Mouse (Mus musculus): ENCODE measurements around the gene Pkhd1. TPM values are rescaled to one million over a fixed set of nuclear protein-coding genes. Genes with fewer than 3 reads are reported as not detected.

Pkhd1 gene
- polyA plus RNA-seq, 1 experiment: not detected

DNA sequence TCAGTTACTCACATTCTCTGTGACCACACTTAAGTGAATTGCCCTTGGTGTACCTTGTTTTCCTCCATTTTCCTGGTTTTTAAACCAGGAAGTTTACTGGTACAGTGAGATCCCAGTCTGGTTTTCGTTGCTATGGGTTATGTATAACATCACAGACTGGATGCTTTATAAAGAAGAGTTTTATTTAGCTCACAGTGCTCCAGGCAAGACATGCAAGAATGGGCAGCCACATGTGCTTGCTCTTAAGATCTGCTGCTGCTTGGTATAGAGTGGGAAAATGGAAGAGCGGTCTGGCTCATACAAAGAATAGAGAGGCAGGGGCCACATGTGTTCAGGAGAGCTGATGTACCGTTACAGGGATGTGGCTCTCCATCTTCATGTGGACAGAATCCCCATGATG lies 481.7 kb downstream of the Pkhd1 start:
- Histone ChIP-seq H3K9ac (ENCODE audit: low read depth, poor library complexity, severe bottlenecking) (no peak overlapping the region), H3K4me3 (ENCODE audit: low read depth, low read length) (no peak overlapping the region), H3K27me3 (ENCODE audit: control insufficient read depth, insufficient read depth, low read length, poor library complexity, severe bottlenecking) (no peaks in the 10 kb centered on the region; the same call in 1 of the 2 replicates), H3K27ac (ENCODE audit: insufficient read depth, low read length) (no peak overlapping the region), H3K36me3 (ENCODE audit: control insufficient read depth, insufficient read depth, low read length, poor library complexity, severe bottlenecking) (no peaks in the 10 kb centered on the region), H3K4me1 (ENCODE audit: control insufficient read depth, insufficient read depth, low read length) (no peaks in the 10 kb centered on the region), H3K9me3 (replicated peaks; ENCODE audit: control insufficient read depth, insufficient read depth, low read length, poor library complexity, severe bottlenecking) (no peaks in the 10 kb centered on the region)
- TF ChIP-seq CTCF (IDR thresholded peaks at IDR 0.05; ENCODE audit: low read depth, low read length): no peak
- TF ChIP-seq EP300 (IDR thresholded peaks at IDR 0.05; ENCODE audit: insufficient read depth, low read depth, low read length): no peak
- TF ChIP-seq POLR2A (IDR thresholded peaks at IDR 0.05; ENCODE audit: insufficient read depth, low read length): no peak

DNA sequence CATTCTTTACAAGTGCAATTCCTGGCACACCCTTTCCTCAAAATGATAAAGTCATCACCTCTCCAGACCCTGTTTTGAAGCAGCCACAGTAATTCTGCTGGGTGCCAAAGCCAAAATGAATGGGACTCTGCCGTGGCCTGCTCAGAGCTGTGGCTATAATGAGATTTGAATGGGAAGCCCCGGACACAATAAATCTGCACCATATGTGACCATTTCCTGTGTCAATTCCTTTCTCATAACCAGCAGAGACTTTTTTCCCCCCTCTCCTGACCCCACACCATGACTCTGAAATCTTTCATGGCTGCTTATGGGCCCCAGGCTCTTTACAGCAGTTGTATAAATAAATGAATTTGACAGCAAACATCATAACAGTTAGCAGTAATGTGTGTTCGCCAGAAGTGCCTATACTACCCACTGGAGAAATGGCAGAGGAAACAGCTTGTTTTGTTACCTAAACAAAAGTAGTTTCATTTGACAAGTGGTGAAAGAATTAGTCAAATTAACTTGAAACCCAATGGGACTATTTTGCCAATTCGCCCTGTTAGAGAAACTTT lies 482.7 kb downstream of the Pkhd1 start:
- Histone ChIP-seq H3K4me1 (ENCODE audit: control insufficient read depth, insufficient read depth, low read length) (no peaks in the 10 kb centered on the region), H3K9ac (ENCODE audit: low read depth, poor library complexity, severe bottlenecking) (no peak overlapping the region), H3K36me3 (ENCODE audit: control insufficient read depth, insufficient read depth, low read length, poor library complexity, severe bottlenecking) (no peaks in the 10 kb centered on the region), H3K27me3 (ENCODE audit: control insufficient read depth, insufficient read depth, low read length, poor library complexity, severe bottlenecking) (no peaks in the 10 kb centered on the region; the same call in 1 of the 2 replicates), H3K4me3 (ENCODE audit: low read depth, low read length) (no peak overlapping the region), H3K9me3 (replicated peaks; ENCODE audit: control insufficient read depth, insufficient read depth, low read length, poor library complexity, severe bottlenecking) (no peaks in the 10 kb centered on the region), H3K27ac (ENCODE audit: insufficient read depth, low read length) (no peak overlapping the region)
- TF ChIP-seq POLR2A (IDR thresholded peaks at IDR 0.05; ENCODE audit: insufficient read depth, low read length) (no peak), CTCF (IDR thresholded peaks at IDR 0.05; ENCODE audit: low read depth, low read length) (no peak), EP300 (IDR thresholded peaks at IDR 0.05; ENCODE audit: insufficient read depth, low read depth, low read length) (no peak)

DNA sequence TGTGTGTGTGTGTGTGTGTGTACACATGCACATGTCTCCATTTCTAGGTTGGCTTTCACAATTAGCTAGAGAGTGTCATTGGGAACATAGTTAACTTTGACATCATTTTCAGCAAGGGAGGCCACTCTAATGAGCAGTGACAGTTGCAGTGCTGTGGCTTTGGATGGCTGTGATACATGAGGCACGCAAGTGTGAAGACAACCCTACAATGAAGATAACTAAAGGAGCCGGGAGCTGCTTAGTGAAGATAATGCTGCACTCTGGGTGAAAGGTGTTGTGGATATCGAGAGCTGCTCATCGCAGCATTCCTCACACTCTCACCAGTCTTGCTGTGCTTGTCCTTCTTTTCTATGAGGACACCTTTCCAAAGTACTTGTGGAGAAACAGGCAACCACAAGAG lies 484.2 kb downstream of the Pkhd1 start:
- TF ChIP-seq POLR2A (IDR thresholded peaks at IDR 0.05; ENCODE audit: insufficient read depth, low read length) (no peak), CTCF (IDR thresholded peaks at IDR 0.05; ENCODE audit: low read depth, low read length) (no peak)
- no peaks in the 10 kb centered on the region for H3K4me1 ChIP-seq (ENCODE audit: control insufficient read depth, insufficient read depth, low read length)
- H3K4me3 ChIP-seq (ENCODE audit: low read depth, low read length): no peak overlapping the region
- H3K27me3 ChIP-seq (ENCODE audit: control insufficient read depth, insufficient read depth, low read length, poor library complexity, severe bottlenecking): no peaks in the 10 kb centered on the region
- H3K27ac ChIP-seq (ENCODE audit: insufficient read depth, low read length): no peak overlapping the region
- H3K9me3 ChIP-seq (replicated peaks; ENCODE audit: control insufficient read depth, insufficient read depth, low read length, poor library complexity, severe bottlenecking): no peaks in the 10 kb centered on the region
- H3K9ac ChIP-seq (ENCODE audit: low read depth, poor library complexity, severe bottlenecking): no peak overlapping the region
- H3K36me3 ChIP-seq (ENCODE audit: control insufficient read depth, insufficient read depth, low read length, poor library complexity, severe bottlenecking): no peaks in the 10 kb centered on the region

GRCm38 (mm10) chr1:20131786-20132596 lies 485.9 kb downstream of the Pkhd1 start:
- Histone ChIP-seq H3K9me3 (replicated peaks; ENCODE audit: control insufficient read depth, insufficient read depth, low read length, poor library complexity, severe bottlenecking) (no peaks in the 10 kb centered on the region), H3K9ac (ENCODE audit: low read depth, poor library complexity, severe bottlenecking) (no peak overlapping the region), H3K4me1 (ENCODE audit: control insufficient read depth, insufficient read depth, low read length) (no peaks in the 10 kb centered on the region), H3K36me3 (ENCODE audit: control insufficient read depth, insufficient read depth, low read length, poor library complexity, severe bottlenecking) (no peaks in the 10 kb centered on the region), H3K27ac (ENCODE audit: insufficient read depth, low read length) (no peak overlapping the region), H3K4me3 (ENCODE audit: low read depth, low read length) (no peak overlapping the region), H3K27me3 (ENCODE audit: control insufficient read depth, insufficient read depth, low read length, poor library complexity, severe bottlenecking) (no peaks in the 10 kb centered on the region)
- TF ChIP-seq CTCF (IDR thresholded peaks at IDR 0.05; ENCODE audit: low read depth, low read length) (no peak), POLR2A (IDR thresholded peaks at IDR 0.05; ENCODE audit: insufficient read depth, low read length) (no peak), EP300 (IDR thresholded peaks at IDR 0.05; ENCODE audit: insufficient read depth, low read depth, low read length) (no peak)

- no peak for TF ChIP-seq POLR2A (IDR thresholded peaks at IDR 0.05; ENCODE audit: insufficient read depth, low read length)
- TF ChIP-seq EP300 (IDR thresholded peaks at IDR 0.05; ENCODE audit: insufficient read depth, low read depth, low read length): no peak
- no peak for TF ChIP-seq CTCF (IDR thresholded peaks at IDR 0.05; ENCODE audit: low read depth, low read length)
Measured at GRCm38 (mm10) chr1:20117331-20117730, 500.5 kb downstream of the Pkhd1 start.

GRCm38 (mm10) chr1:20069733-20070132 lies 548.1 kb downstream of the Pkhd1 start:
- Histone ChIP-seq H3K4me1 (ENCODE audit: control insufficient read depth, insufficient read depth, low read length) (no peaks in the 10 kb centered on the region), H3K27ac (ENCODE audit: insufficient read depth, low read length) (no peak overlapping the region), H3K36me3 (ENCODE audit: control insufficient read depth, insufficient read depth, low read length, poor library complexity, severe bottlenecking) (no peaks in the 10 kb centered on the region), H3K27me3 (ENCODE audit: control insufficient read depth, insufficient read depth, low read length, poor library complexity, severe bottlenecking) (no peaks in the 10 kb centered on the region), H3K4me3 (ENCODE audit: low read depth, low read length) (no peak overlapping the region), H3K9me3 (replicated peaks; ENCODE audit: control insufficient read depth, insufficient read depth, low read length, poor library complexity, severe bottlenecking) (no peaks in the 10 kb centered on the region), H3K9ac (ENCODE audit: low read depth, poor library complexity, severe bottlenecking) (no peak overlapping the region)
- TF ChIP-seq CTCF (IDR thresholded peaks at IDR 0.05; ENCODE audit: low read depth, low read length): no peak
- TF ChIP-seq EP300 (IDR thresholded peaks at IDR 0.05; ENCODE audit: insufficient read depth, low read depth, low read length): no peak
- no peak for TF ChIP-seq POLR2A (IDR thresholded peaks at IDR 0.05; ENCODE audit: insufficient read depth, low read length)

More at GRCm38 (mm10) chr1:20117331-20117730, 500.5 kb downstream of the Pkhd1 start:
- Histone ChIP-seq H3K27ac (ENCODE audit: insufficient read depth, low read length) (no peak overlapping the region), H3K9me3 (replicated peaks; ENCODE audit: control insufficient read depth, insufficient read depth, low read length, poor library complexity, severe bottlenecking) (no peaks in the 10 kb centered on the region), H3K4me3 (ENCODE audit: low read depth, low read length) (no peak overlapping the region), H3K36me3 (ENCODE audit: control insufficient read depth, insufficient read depth, low read length, poor library complexity, severe bottlenecking) (no peaks in the 10 kb centered on the region), H3K4me1 (ENCODE audit: control insufficient read depth, insufficient read depth, low read length) (no peaks in the 10 kb centered on the region), H3K9ac (ENCODE audit: low read depth, poor library complexity, severe bottlenecking) (no peak overlapping the region), H3K27me3 (ENCODE audit: control insufficient read depth, insufficient read depth, low read length, poor library complexity, severe bottlenecking) (no peaks in the 10 kb centered on the region)
